Mouse (Mus musculus): Measurements from ENCODE around the gene Asz1.

Asz1 gene

DNA sequence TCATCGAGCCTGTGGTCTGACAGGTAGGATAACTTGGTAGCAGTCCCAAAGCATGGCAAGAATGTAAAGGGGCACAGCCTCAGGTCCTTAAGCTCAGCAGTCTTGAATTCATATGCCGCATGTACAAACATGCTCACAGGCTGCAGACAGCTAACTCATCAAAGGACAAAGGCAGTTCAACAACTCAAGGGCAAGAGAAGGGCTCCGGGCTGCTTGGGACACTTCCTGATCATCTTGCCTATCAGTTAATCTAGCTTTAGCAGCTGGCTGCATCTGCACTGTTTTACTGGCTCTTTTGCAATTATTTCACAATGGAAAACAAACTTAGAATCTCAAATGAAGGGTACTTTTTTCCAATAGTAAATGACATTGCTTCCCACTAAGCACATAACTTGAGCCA, 101.5 kb downstream of the Asz1 start:
- DNase-seq (ENCODE audit: low spot score in 2 of 2), result no peak

DNA sequence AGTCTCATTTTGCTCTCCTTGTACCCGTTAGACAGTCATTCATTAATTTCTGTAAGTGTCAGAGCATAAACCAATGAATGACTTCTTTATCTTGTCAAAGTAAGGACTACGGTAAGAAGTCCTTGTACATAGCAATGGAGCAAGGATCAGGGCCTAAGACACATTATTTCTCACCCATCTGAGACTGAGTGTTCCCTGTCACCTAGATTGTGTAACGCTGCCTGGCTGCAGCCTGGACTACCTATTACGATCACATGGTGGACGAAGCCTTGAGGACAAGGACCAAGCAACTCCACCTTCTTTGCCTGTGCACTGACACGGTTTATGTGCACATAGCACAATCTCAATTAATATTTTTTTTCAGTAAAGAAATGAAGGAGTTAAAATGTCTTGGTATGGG, 106.8 kb downstream of the Asz1 start:
- DNase-seq (ENCODE audit: low spot score in 2 of 2), result no peak

All from heart, adult 9 months (tissue).